Mouse (Mus musculus): Measurements from ENCODE around the gene Rbbp4.

Gene Rbbp4

DNA sequence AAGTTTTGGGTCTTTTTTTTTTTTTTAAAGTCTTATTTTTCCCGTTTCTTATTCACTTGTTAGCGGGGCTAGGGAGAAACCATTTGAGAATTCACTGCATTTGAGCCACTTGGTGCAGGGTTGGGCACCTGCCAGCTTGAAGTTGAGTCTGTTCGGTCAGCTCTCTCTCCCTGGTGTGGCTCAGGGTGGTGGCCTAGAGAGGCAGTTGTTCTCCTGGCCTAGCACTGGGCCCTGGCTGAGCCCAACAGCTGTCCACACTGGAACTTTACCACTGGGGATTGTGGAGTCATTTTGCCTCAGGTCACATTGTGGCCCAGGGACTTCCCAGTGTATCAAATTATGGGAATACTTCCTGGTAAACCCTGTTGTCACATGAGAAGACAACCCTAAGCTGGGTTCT lies 47.1 kb downstream of the Rbbp4 start:
- DNase-seq, result no peak

DNA sequence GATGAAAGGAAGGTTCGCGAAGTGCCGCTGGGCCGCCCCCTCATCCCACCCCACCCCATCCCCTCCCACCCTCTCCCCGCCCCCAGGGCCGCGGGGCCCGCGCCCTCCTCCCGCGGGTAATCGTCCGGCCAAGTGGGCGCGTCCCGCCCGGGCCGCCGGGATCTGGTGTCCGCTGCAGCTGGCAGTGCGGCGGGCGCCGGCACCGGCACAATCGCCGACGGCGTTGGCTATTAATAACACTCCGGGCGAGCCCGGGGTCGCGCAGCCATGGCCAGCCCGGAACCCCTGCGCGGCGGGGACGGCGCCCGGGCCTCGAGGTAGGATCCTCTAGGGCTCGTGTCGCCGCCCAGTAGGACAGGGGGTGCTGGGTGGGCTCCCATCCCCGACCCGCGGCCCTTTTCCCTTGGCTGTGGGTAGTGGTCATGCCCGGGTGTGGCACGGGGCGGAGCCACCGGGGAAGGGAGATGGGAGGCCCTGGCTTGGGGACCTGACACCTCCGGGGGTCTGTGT lies 47.6 kb downstream of the Rbbp4 start, which contains the start of gene Sync:
Gene Sync (plus strand): TSS at position 146 of the 510 bp plus-strand sequence.
- DNase-seq, result peak; percentile 48

DNA sequence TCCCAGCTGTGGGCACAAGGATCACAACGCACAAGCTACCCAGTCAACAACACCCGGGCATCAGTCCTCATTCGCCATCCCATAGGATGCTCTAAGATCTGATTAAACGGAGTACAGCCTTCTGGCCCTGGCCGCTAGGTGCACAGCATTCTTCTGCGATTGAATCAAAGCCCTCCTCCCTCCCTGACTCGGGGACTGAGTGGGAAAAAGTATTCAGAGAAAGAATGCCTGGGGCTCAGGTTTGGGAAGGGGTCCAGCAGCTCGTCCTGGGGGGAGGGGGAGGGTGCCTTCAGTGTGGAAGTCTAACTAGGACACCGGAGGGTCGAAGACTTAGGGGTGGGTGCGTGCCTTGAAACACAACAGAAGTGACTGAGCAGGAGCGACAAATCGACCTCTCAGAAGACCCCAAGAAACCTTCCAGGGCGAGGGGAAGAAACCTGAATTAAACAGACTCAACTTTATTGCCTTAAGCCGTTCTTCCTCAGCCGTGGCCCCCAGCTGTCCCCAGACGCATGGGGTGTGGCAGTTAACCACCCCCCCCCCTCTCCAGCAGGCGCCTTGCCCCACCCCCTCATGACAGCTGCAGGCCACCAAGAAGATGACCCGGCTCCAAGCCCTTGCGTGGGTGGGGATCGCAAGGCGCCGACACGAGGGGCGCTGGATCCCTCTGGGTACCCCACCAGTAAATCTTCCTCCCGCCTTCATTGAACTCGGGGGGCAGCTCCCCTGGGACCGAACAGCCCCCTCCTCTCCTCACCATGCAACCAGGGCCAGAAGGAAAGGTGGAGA lies 48.3 kb downstream of the Rbbp4 start:
- DNase-seq, result peak; percentile 35

DNA sequence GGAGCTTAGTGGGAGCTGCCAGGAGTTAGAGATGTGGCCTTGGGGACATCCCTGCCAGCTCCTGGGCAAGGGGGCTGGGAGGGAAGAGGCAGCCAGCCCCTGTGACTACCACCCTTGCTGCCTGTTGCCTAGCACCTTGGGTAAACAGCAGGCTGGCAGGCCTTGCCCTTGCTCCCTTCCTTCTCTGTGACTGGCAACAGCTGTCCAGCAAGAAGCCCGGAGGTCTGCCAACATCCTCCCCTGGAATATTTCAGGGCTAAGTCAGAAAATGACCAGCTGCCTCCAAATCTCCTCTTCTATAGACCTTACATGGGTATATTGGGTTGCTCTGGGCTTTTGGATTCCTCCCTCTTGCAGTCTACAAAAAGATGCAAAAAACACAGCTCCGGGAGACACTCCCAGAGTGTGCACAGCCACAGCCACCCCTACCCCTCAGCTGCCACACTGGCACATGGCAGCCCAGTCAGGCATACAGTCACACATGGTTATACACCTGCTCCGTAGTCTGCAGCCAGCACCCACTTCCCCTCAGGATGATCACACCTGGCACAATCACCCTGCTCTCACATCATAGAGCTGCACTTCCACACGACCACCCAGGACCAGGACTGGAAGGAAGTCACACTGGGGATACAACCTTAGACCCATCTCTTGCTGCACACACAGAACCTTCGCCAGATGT lies 49.0 kb downstream of the Rbbp4 start:
- peak; percentile 35 for DNase-seq

DNA sequence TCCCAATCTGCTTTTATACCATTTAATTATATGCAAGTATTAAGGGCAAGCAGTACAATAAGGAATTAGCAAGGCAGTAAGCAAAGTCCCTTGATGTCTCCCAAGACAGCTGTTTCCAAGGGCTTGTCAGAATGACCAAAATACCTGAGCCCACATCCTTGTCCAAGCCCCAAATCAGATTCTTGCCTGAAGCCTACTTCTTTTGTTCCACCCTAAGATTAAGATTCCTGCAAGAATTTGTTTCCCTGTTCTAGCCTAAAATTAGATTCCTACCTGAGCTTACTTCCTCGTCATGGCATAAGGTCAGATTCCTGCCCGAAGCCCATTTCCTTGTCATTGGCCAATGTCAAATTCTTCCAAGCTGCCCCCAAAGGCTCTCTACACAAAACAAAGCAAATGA lies 50.5 kb downstream of the Rbbp4 start:
- DNase-seq, result no peak

DNA sequence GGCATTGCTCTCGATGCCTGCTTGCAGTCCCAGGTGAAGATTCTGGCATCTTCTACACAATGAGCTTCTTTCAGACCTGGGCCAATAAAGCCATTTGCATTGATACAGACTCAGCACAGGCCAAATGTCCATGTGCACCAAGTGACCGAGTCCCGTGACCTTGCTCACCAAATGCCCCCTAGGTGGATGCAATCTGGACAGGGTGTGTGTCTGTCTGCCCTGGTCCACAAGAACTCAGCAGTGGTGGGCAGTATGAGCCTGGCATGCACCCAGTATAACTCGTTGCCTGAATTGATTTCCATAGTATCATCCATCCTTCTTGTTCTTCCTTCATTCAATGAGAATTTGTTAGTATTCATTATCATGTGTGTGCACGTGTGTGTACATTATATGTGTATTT lies 51.9 kb downstream of the Rbbp4 start:
- DNase-seq, result no peak

DNA sequence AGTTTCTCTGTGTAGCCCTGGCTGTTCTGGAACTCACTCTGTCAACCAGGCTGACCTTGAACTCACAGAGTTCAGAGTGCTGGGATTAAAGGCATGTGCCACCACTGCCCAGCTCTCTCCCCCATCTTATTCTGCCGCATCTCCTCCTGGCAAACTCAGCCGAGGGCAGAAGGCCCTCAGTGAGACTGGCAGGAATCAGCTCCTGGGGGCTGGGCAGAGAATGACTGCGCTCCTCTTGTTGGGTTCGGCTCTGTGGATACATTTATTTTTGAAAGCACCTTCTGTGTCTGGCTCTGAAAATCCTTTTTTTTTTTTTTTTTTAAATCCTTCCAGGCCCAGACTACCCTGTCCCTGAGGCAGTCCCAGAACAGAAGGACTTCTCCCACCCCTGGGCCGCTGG lies 52.4 kb downstream of the Rbbp4 start:
- DNase-seq, result no peak

DNA sequence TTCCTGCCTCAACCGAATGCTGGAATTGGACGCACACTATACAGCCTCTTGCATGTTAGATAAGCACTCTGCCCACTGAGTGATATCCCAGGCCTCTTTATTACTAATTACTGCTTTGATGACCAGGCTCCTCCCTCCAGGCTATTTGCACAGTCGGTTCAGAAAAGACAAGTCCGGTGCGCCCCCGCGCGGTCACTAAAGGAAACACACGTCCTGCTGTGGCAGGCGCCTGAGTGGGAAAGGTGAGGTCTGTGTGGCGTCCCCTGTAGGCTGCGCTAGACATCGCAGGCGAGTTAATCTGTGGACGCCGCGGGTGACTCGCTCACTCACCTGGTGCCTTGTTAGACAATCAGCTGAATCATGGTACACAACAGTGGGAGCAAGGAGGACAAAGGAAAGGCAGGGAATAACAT lies 58.7 kb downstream of the Rbbp4 start:
- peak; percentile 98 for DNase-seq

DNA sequence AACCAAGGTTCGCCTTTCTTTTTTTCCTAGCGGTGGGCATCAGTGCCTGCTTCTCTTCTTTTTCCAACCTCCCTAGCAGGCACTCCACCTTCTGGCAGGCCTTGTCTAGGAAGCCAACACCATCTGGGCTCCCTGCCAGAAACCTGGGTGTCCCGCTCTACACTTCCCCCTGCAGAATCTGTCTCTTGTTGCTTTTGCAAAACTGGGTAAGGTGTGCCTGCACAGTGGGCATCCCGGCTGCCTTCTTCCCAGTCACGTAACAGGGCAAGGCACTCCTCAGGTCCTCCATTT lies 62.5 kb downstream of the Rbbp4 start:
- DNase-seq, result peak; percentile 74

DNA sequence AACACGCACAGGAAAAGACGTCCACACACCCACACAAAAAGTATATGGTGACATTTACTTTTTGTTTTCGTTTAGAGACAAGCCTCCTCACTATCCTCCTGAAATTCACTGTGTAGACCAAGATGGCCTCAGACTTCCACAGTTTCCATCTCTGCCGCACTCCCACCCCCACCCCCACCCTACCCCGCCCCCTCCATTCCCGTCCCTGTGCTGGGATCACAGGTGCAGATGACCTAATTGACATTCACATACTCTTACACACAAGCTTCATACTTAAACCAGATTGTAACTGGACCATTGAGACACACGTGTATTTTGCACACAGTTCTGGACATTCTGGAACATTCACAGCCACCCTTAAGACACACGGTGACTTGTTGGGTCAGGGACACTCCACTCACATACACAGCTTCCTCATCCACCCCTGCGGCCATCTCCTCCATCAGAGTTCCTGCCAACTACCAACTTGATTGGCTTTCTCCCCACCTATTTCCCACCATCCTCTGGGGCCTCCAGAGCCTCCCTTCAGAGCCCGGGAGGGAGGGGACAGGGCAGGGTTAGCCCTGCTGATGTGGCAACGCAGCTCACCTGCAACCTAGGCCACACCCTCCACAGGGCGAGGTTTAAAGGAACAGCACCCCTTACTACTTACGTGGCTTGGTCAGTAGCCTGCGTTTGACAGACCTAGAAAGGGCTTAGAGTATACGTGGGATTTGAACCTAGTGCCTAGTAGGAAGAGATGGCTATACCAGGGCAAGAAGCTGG lies 63.0 kb downstream of the Rbbp4 start:
- peak; percentile 83 for DNase-seq

DNA sequence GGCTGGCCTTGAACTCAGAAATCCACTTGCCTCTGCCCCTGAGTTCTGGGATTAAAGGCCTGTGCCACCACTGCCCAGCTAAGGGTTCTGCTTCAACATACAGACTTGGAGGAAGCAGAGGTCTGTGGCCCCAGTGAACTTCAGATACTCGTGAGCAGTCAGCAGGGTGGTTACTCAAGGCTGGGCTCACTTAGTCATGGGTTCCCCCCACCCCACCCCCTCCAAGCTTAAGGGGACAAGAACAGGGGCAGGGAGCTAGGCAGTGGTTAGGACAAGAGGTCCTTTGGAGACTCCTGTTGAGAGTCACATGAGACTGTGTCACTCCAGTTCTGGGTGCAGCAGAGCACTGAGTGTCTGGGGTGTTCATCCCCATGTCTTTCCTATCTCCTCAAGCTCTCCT lies 66.5 kb downstream of the Rbbp4 start:
- no peak for DNase-seq

DNA sequence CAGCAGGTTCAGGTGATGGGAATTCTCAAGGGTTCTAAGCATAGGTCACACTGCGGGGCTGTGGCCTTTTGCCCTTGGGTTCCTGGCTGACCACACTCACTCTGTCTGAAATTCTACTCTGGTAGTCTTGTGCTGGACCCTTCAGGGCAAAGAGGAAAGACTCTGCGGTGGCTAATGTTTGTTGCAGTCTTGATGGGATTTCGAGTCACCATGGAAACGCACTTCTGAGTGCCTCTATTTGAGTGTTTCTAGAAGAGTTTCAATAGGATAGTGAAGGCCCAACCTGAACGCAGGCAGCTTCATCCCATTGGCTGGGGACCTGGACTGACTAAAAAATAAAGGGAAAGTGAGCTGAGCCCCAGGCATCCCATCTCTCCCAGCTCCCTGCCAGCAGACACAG lies 68.3 kb downstream of the Rbbp4 start:
- DNase-seq, result no peak

DNA sequence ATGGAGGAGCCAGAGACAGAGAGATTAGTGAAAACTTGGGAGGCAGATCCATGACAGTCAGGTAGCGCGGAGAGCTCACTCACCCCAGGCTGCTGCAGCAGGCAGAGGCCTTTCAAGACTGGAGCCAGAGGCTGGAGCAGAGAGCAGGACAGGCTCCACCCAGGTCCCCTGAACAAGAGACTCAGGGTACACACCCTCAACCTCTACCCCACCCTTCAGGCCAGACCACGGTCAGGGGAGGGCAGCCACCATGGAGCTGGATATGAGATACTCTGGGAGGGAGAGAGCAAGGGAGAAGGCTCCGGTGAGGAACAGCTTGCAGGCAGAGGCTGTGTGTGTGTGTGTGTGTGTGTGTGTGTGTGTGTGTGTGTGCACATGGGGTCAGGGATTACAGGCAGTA lies 69.0 kb downstream of the Rbbp4 start:
- DNase-seq, result no peak

DNA sequence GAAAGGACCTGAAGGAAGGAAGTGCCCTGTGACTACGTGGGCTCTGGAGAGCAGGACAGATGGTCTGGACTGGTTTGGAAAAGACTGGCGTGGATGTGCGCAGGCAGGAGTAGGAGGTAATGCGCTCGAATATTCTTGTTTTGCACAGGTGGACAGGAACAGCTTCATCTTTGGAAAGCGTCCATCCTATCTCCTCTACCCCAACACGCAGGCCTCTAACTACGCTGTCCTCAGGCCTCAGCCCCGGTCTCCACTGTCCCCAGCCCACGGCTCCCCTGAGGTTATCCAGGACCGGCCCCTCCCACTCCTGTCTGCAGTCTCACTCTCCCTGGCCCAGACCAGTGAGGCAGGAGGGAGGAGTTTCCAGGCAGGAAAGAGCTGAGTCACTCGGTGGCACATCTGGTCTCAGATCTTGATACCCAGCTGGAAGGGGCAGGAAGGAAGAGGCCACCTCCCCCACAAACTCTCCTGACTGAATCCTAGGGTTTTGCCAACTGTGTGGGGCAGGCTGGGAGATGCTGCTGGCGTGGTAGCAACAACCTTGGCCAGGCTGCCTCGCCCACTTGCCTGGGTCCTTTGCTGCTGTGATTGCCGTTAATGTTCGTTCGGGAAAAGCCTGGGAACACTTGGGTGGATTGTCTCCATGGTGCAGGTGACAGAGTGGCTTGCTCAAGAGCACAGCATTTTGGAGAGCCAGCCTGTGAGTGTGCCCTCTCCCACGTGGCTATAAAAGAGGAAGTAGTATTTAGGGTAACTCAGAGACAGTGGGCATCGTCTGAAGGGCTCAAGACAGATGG lies 71.7 kb downstream of the Rbbp4 start:
- DNase-seq, result peak; percentile 81

DNA sequence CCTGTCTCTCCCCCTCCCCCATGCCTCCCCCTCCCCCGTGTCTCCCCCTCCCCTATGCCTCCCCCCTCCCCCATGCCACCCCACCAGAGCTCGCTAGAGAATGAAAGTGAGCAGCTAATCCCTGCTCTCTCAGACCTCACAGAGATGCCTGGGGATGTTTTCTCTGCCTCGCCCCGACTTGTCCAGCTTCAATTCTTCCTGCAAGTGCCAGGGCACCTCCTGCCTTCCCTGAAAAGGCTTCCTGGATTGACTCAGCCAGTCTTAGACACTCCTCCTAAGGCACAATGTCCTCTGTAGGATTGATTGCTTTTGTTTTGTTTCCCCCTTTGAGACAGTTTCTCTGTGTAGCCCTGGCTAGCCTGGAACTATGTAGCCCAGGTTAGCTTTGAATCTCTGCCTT lies 74.0 kb downstream of the Rbbp4 start, which contains the start of gene C77080:
Gene C77080 (minus strand): TSS at position 209 of the 400 bp plus-strand sequence.
- DNase-seq, result no peak

DNA sequence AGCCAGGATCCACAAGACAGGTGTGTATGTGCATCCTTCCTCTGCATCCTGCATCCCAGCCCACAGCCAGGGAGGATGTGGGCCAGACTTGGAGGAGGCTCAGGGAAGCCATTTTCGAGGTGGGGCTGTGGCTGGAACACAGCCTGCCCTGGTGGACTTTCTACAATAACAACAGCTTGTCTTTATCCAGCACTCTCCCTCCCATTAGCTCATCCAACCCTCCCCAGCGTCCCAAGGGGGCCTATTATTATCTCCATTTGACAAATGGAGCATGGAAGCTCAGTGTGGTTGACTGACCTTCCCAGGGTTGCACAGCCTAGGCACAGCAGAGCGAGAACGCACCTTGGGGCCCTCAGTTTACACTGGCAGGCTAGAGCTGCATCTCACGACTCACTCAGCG lies 74.5 kb downstream of the Rbbp4 start:
- DNase-seq, result peak; percentile 70

DNA sequence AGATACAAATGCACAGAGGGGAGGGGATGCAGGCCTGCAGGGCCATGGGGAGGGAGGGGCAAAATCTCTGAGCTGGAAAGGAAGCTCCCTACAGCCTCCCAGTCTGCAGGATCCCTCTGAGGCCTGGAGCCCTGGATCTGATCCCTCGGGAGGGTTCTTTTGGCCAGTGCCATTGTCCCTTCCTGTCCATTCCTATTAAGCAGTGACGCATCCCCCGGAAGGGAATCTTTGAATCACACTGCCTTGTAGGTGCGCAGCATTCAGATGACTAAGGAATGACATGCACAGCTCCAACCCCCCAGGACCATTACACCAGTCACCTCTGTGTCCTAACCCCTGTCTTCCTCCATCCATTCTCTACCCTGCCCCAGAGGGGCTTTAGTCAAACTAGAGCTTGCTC lies 76.1 kb downstream of the Rbbp4 start:
- peak; percentile 40 for DNase-seq
